Mouse (Mus musculus) cortical plate, adult 2 months (tissue): ENCODE measurements around the gene Sh3glb1.

Experiments used
- CTCF ChIP-seq: fragments of 200-500 bp; IDR thresholded peaks from 2 replicates; pipeline ENCODE4 v1.5.1; 2011; ENCODE audit warnings: mild to moderate bottlenecking, control low read depth, low read length; ENCODE audit not compliant: insufficient read depth; ENCODE audit errors: extremely low read depth
- POLR2A ChIP-seq: fragments of 200-500 bp; IDR thresholded peaks from 2 replicates; pipeline ENCODE4 v1.6.1; 2011; ENCODE audit warnings: mild to moderate bottlenecking, low read length, control low read depth; ENCODE audit not compliant: insufficient read depth; ENCODE audit errors: extremely low read depth

- TF ChIP-seq CTCF (no peak), POLR2A (no peak)
Observed at GRCm38 (mm10) chr3:144672016-144672415, 48.1 kb downstream of the Sh3glb1 start.
